Comparison of ENCODE assay signal across 8 mouse cellular contexts in genomic region chr12:84876481-84877121, GRCm38 (mm10). TPM values are rescaled to one million over a fixed set of nuclear protein-coding genes. Genes with fewer than 3 reads are reported as not detected.
A peak's percentile ranks its signal among the peaks of the same experiment; 100 is the strongest.
DNase-seq lines count a peak whose midpoint lies in the region; ATAC-seq and TF ChIP-seq lines count a peak whose summit lies in the region.

Gene Ltbp2, minus strand, starts transcription at chr12:84876532.

- no peaks in the 10 kb centered on the region for H3K36me3 ChIP-seq in erythroblast, embryonic 14.5 days (ENCODE audit: control insufficient read depth)
- H3K36me3 ChIP-seq in heart, embryonic 12.5 days = no peaks in the 10 kb centered on the region
- no peaks in the 10 kb centered on the region for H3K36me3 ChIP-seq in kidney, postnatal 0 days (ENCODE audit: insufficient read depth, low read length)
- H3K36me3 ChIP-seq in liver, embryonic 11.5 days (ENCODE audit: control insufficient read depth, insufficient read depth, low read length) = no peaks in the 10 kb centered on the region
- no peaks in the 10 kb centered on the region for H3K36me3 ChIP-seq in splenic B cell, adult 2 months (ENCODE audit: control insufficient read depth, insufficient read depth, low read length, poor library complexity, severe bottlenecking)

- H3K4me2 ChIP-seq in heart, embryonic 12.5 days = peak within 1 kb of the TSS; percentile 77
- H3K4me2 ChIP-seq in kidney, postnatal 0 days (ENCODE audit: low read length) = peak within 1 kb of the TSS; percentile 52
- peak within 1 kb of the TSS; percentile 71 for H3K4me2 ChIP-seq in liver, embryonic 11.5 days

- peaks cover 81% of the 10 kb centered on the region for H3K27me3 ChIP-seq in erythroblast, embryonic 14.5 days (ENCODE audit: control insufficient read depth)
- peaks cover 66% of the 10 kb centered on the region for H3K27me3 ChIP-seq in heart, embryonic 12.5 days (replicated peaks)
- peaks cover 41% of the 10 kb centered on the region for H3K27me3 ChIP-seq in kidney, postnatal 0 days (ENCODE audit: insufficient read depth, low read length)
- peaks cover 58% of the 10 kb centered on the region for H3K27me3 ChIP-seq in liver, embryonic 11.5 days (replicated peaks; ENCODE audit: control insufficient read depth, insufficient read depth, low read length)
- H3K27me3 ChIP-seq in splenic B cell, adult 2 months (ENCODE audit: control insufficient read depth, insufficient read depth, low read length, poor library complexity, severe bottlenecking) = no peaks in the 10 kb centered on the region; the same call in 1 of the 2 replicates

- no peak for TF ChIP-seq POLR2A in brain, embryonic 14.5 days (IDR thresholded peaks at IDR 0.05; ENCODE audit: borderline replicate concordance, extremely low read depth, insufficient read depth, insufficient read length, poor library complexity, severe bottlenecking)

- peak; percentile 86 to 87 for DNase-seq in B cell, adult 2 months
- peak; percentile 49 for DNase-seq in brain, embryonic 14.5 days (ENCODE audit: low read depth)
- DNase-seq in kidney, postnatal 0 days (ENCODE audit: low spot score) = peak; percentile 70
- peak; percentile 84 for DNase-seq in liver, embryonic 11.5 days (ENCODE audit: low spot score)
- DNase-seq in naive thymus-derived CD4-positive, alpha-beta T cell, adult 2 months (ENCODE audit: low read depth) = peak; percentile 85
- peak; percentile 82 for DNase-seq in splenic B cell, adult 2 months (ENCODE audit: low read depth, low spot score)

- H3K27ac ChIP-seq in heart, embryonic 12.5 days (ENCODE audit: poor library complexity, severe bottlenecking) = no peak within 1 kb of the TSS
- no peak within 1 kb of the TSS for H3K27ac ChIP-seq in kidney, postnatal 0 days
- H3K27ac ChIP-seq in liver, embryonic 11.5 days (ENCODE audit: low read depth, low read length) = no peak within 1 kb of the TSS

- H3K9ac ChIP-seq in heart, embryonic 12.5 days = peak within 1 kb of the TSS; percentile 19; the same call in 1 of the 2 replicates
- H3K9ac ChIP-seq in kidney, postnatal 0 days (ENCODE audit: low read depth, low read length) = peak within 1 kb of the TSS; percentile 27; the same call in 1 of the 2 replicates
- no peak within 1 kb of the TSS for H3K9ac ChIP-seq in liver, embryonic 11.5 days (ENCODE audit: low read depth, low read length)

- H3K4me1 ChIP-seq in erythroblast, embryonic 14.5 days (ENCODE audit: control insufficient read depth) = peaks cover 15% of the 10 kb centered on the region
- peaks cover 20% of the 10 kb centered on the region for H3K4me1 ChIP-seq in heart, embryonic 12.5 days (replicated peaks)
- peaks cover 9% of the 10 kb centered on the region; the same call in 1 of the 2 replicates for H3K4me1 ChIP-seq in kidney, postnatal 0 days (replicated peaks; ENCODE audit: insufficient read depth, low read length)
- H3K4me1 ChIP-seq in liver, embryonic 11.5 days (replicated peaks; ENCODE audit: control insufficient read depth, insufficient read depth, low read length) = peaks cover 10% of the 10 kb centered on the region

- ATAC-seq in heart, embryonic 12.5 days (ENCODE audit: insufficient number of reproducible peaks, low FRiP score) = peak; percentile 77
- peak; percentile 71; the same call in 1 of the 2 replicates for ATAC-seq in kidney, postnatal 0 days (replicated peaks; ENCODE audit: low FRiP score, low read depth)
- peak; percentile 87 for ATAC-seq in liver, embryonic 11.5 days (replicated peaks; ENCODE audit: low FRiP score)

- peaks cover 13% of the 10 kb centered on the region; the same call in 1 of the 2 replicates for H3K9me3 ChIP-seq in erythroblast, embryonic 14.5 days (ENCODE audit: control insufficient read depth, low read length)
- H3K9me3 ChIP-seq in heart, embryonic 12.5 days (replicated peaks) = no peaks in the 10 kb centered on the region
- no peaks in the 10 kb centered on the region for H3K9me3 ChIP-seq in kidney, postnatal 0 days (replicated peaks; ENCODE audit: low read length)
- H3K9me3 ChIP-seq in liver, embryonic 11.5 days (ENCODE audit: control insufficient read depth, low read length) = no peaks in the 10 kb centered on the region

- 1% methylated on average over 34 of the region's 34 CpGs for WGBS in heart, embryonic 12.5 days
- 4% methylated on average over 34 of the region's 34 CpGs for WGBS in kidney, postnatal 0 days
- 2% methylated on average over 34 of the region's 34 CpGs for WGBS in liver, embryonic 11.5 days

- peak within 1 kb of the TSS; percentile 1 for H3K4me3 ChIP-seq in erythroblast, embryonic 14.5 days (replicated peaks)
- peak within 1 kb of the TSS; percentile 43 for H3K4me3 ChIP-seq in heart, embryonic 12.5 days
- peak within 1 kb of the TSS; percentile 29 for H3K4me3 ChIP-seq in kidney, postnatal 0 days (replicated peaks; ENCODE audit: low read depth, low read length)
- peak within 1 kb of the TSS; percentile 41 for H3K4me3 ChIP-seq in liver, embryonic 11.5 days (ENCODE audit: low read depth, low read length)

- TF ChIP-seq CTCF in brain, embryonic 14.5 days (IDR thresholded peaks at IDR 0.05; ENCODE audit: borderline replicate concordance, extremely low read depth, insufficient read depth, insufficient read length) = peak; percentile 69
- TF ChIP-seq CTCF in kidney, postnatal 0 days (IDR thresholded peaks at IDR 0.05; ENCODE audit: low read depth) = peak; percentile 92

RNA-seq across cellular contexts. Expression of gene Ltbp2, which starts in this region (rescaled TPM):
- 0.72 and 1.4 TPM in 2 replicates for polyA plus RNA-seq in brain, embryonic 14.5 days (2012; rRNA removed)
- polyA plus RNA-seq in erythroblast, embryonic 14.5 days (2012) = 0.23 TPM in 2 replicates
- polyA plus RNA-seq in heart, embryonic 12.5 days (2016; fragmentation: Nextera tagmentation; extraction: Ambion mirVana) = 0.50 and 0.68 TPM in 2 replicates
- polyA plus RNA-seq in kidney, postnatal 0 days (2015; fragmentation: Nextera tagmentation; extraction: Ambion mirVana) = 0.14 and 0.64 TPM in 2 replicates
- 0.16 and 0.29 TPM in 2 replicates for polyA plus RNA-seq in liver, embryonic 11.5 days (2014; fragmentation: Nextera tagmentation; extraction: Ambion mirVana)

Comparison
In these comparisons a context has a peak if more than half of its experiments do, and no peak if none do; other contexts are left out.
1. Peak in ATAC-seq, H3K4me3 ChIP-seq, H3K9ac ChIP-seq and H3K4me2 ChIP-seq in heart, embryonic 12.5 days; RNA of the gene not detected or under 1 TPM.
2. Peak in DNase-seq, ATAC-seq, H3K4me3 ChIP-seq, H3K9ac ChIP-seq and H3K4me2 ChIP-seq in kidney, postnatal 0 days; RNA of the gene not detected or under 1 TPM.
3. Peak in DNase-seq, ATAC-seq, H3K4me3 ChIP-seq and H3K4me2 ChIP-seq in liver, embryonic 11.5 days; RNA of the gene not detected or under 1 TPM.